24 mouse cellular contexts compared by ENCODE assay signal in the genomic region with DNA sequence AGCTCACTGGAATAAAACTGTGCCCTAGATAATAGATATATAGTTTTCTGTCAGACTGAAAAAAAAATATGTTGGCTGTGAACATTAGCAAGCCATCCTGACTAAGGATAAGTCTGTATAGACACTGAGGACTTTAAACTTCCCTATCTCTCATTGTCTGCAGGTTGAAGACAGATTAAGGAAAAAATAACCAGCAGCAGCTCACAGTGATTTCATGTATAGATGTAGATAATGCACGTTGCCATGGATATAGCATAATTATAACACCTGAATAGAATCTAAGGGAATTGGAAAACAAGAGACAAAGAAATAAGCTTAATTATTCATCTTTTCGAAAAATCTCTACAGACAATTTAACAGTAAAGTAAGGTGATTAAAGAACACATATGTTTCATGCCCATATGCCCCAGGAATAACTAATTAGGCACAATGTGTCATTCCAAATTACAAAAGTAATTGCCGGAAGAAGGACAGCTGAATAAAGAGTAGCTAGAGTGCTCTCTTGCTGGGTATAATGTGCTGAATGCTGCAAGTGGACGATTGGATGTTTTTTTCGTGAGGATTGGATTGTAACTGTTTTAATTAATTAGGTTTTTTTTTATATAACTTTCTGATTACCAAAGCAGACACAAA.
A peak's percentile ranks its signal among the peaks of the same experiment; 100 is the strongest.
DNase-seq lines count a peak whose midpoint lies in the region; ATAC-seq lines count a peak whose summit lies in the region.
"Had no signal": no experiment of that assay in that cellular context is flagged by ENCODE, and none has a peak within 500 bp of the region (broad histone marks: within the 10 kb centered on the region; RNA-seq: fewer than 3 reads in every experiment).

No protein-coding gene starts in this region.

- H3K4me3 ChIP-seq in hindbrain, embryonic 13.5 days = no peak overlapping the region
- no peak overlapping the region for H3K4me3 ChIP-seq in hindbrain, embryonic 10.5 days
- no peak overlapping the region for H3K4me3 ChIP-seq in midbrain, embryonic 15.5 days
- no peak overlapping the region for H3K4me3 ChIP-seq in midbrain, embryonic 11.5 days (ENCODE audit: low read depth, low read length)
- no peak overlapping the region for H3K4me3 ChIP-seq in hindbrain, embryonic 16.5 days (ENCODE audit: low read length)
- H3K4me3 ChIP-seq: embryonic facial prominence, embryonic 12.5 days; neural tube, embryonic 12.5 days had no signal

- DNase-seq in hindbrain, embryonic 10.5 days (ENCODE audit: low spot score) = no peak
- DNase-seq in midbrain, embryonic 11.5 days (ENCODE audit: low spot score, missing footprints) = no peak
- DNase-seq in heart, adult 9 months (ENCODE audit: low spot score in 2 of 2) = no peak
- DNase-seq in thymus, postnatal 4 days = no peak
- DNase-seq in frontal cortex, adult 2 months (ENCODE audit: extremely low spot score in 1 of 2, low spot score in 1 of 2) = no peak
- DNase-seq: adrenal gland, adult 8-10 months; cerebellum, adult 9-10 months; embryo, embryonic 11 days; gastrocnemius, postnatal 10 days; heart, postnatal 14 days; kidney, adult 9 months; kidney, postnatal 10 days; layer of hippocampus, postnatal 36 days; liver; lung, adult 2 months; lung, postnatal 14 days had no signal

- no peaks in the 10 kb centered on the region for H3K27me3 ChIP-seq in hindbrain, embryonic 13.5 days
- no peaks in the 10 kb centered on the region for H3K27me3 ChIP-seq in hindbrain, embryonic 10.5 days (ENCODE audit: insufficient read depth, poor library complexity, severe bottlenecking)
- no peaks in the 10 kb centered on the region for H3K27me3 ChIP-seq in midbrain, embryonic 15.5 days (replicated peaks)
- H3K27me3 ChIP-seq in midbrain, embryonic 11.5 days (ENCODE audit: control insufficient read depth, insufficient read depth, low read length) = no peaks in the 10 kb centered on the region
- H3K27me3 ChIP-seq in hindbrain, embryonic 16.5 days (replicated peaks; ENCODE audit: control insufficient read depth, insufficient read depth, low read length) = no peaks in the 10 kb centered on the region
- H3K27me3 ChIP-seq: embryonic facial prominence, embryonic 12.5 days; neural tube, embryonic 12.5 days had no signal

- H3K9me3 ChIP-seq in hindbrain, embryonic 13.5 days = no peaks in the 10 kb centered on the region
- H3K9me3 ChIP-seq in hindbrain, embryonic 10.5 days = no peaks in the 10 kb centered on the region
- no peaks in the 10 kb centered on the region for H3K9me3 ChIP-seq in midbrain, embryonic 15.5 days
- H3K9me3 ChIP-seq in midbrain, embryonic 11.5 days (ENCODE audit: control insufficient read depth, low read length) = no peaks in the 10 kb centered on the region
- H3K9me3 ChIP-seq in hindbrain, embryonic 16.5 days (ENCODE audit: control insufficient read depth, low read length) = no peaks in the 10 kb centered on the region
- H3K9me3 ChIP-seq: embryonic facial prominence, embryonic 12.5 days; neural tube, embryonic 12.5 days had no signal

- no peak overlapping the region for H3K4me2 ChIP-seq in hindbrain, embryonic 13.5 days
- H3K4me2 ChIP-seq in midbrain, embryonic 15.5 days = no peak overlapping the region
- no peak overlapping the region for H3K4me2 ChIP-seq in midbrain, embryonic 11.5 days
- H3K4me2 ChIP-seq in hindbrain, embryonic 16.5 days (ENCODE audit: low read length) = no peak overlapping the region
- H3K4me2 ChIP-seq: embryonic facial prominence, embryonic 12.5 days; neural tube, embryonic 12.5 days had no signal

- peak; percentile 61; the same call in 1 of the 2 replicates for ATAC-seq in hindbrain, embryonic 13.5 days (ENCODE audit: low FRiP score)
- peak; percentile 84 for ATAC-seq in midbrain, embryonic 15.5 days (replicated peaks)
- ATAC-seq in midbrain, embryonic 11.5 days (ENCODE audit: low FRiP score) = no peak
- ATAC-seq in hindbrain, embryonic 16.5 days = peak; percentile 79
- ATAC-seq: intestine, embryonic 16.5 days had no signal

- 55% methylated on average over 5 of the region's 5 CpGs for WGBS in hindbrain, embryonic 13.5 days
- 86% methylated on average over 5 of the region's 5 CpGs for WGBS in hindbrain, embryonic 10.5 days
- 45% methylated on average over 5 of the region's 5 CpGs for WGBS in midbrain, embryonic 15.5 days
- WGBS in midbrain, embryonic 11.5 days = 70% methylated on average over 5 of the region's 5 CpGs
- WGBS in hindbrain, embryonic 16.5 days = 45% methylated on average over 5 of the region's 5 CpGs

- no peak overlapping the region for H3K9ac ChIP-seq in hindbrain, embryonic 13.5 days
- no peak overlapping the region for H3K9ac ChIP-seq in midbrain, embryonic 15.5 days
- no peak overlapping the region for H3K9ac ChIP-seq in midbrain, embryonic 11.5 days (ENCODE audit: low read length)
- H3K9ac ChIP-seq in hindbrain, embryonic 16.5 days (ENCODE audit: low read depth, low read length) = no peak overlapping the region
- H3K9ac ChIP-seq: embryonic facial prominence, embryonic 12.5 days; liver, embryonic 14.5 days; neural tube, embryonic 12.5 days had no signal

- H3K36me3 ChIP-seq in hindbrain, embryonic 13.5 days = no peaks in the 10 kb centered on the region
- no peaks in the 10 kb centered on the region for H3K36me3 ChIP-seq in hindbrain, embryonic 10.5 days
- H3K36me3 ChIP-seq in midbrain, embryonic 15.5 days (replicated peaks) = no peaks in the 10 kb centered on the region
- H3K36me3 ChIP-seq in midbrain, embryonic 11.5 days (ENCODE audit: control insufficient read depth, insufficient read depth, low read length) = no peaks in the 10 kb centered on the region
- no peaks in the 10 kb centered on the region for H3K36me3 ChIP-seq in hindbrain, embryonic 16.5 days (ENCODE audit: control insufficient read depth, insufficient read depth, low read length)
- H3K36me3 ChIP-seq: embryonic facial prominence, embryonic 12.5 days; G1E; neural tube, embryonic 12.5 days had no signal

- H3K4me1 ChIP-seq in hindbrain, embryonic 13.5 days (replicated peaks) = 0 out of 2 replicates have a peak, but pooled peaks cover 2% of the 10 kb centered on the region
- H3K4me1 ChIP-seq in hindbrain, embryonic 10.5 days (replicated peaks) = no peaks in the 10 kb centered on the region
- H3K4me1 ChIP-seq in midbrain, embryonic 15.5 days = peaks cover 6% of the 10 kb centered on the region; the same call in 1 of the 2 replicates
- no peaks in the 10 kb centered on the region for H3K4me1 ChIP-seq in midbrain, embryonic 11.5 days (ENCODE audit: control insufficient read depth, insufficient read depth, low read length)
- H3K4me1 ChIP-seq in hindbrain, embryonic 16.5 days (ENCODE audit: control insufficient read depth, insufficient read depth, low read depth, low read length) = 0 out of 2 replicates have a peak, but pooled peaks cover 2% of the 10 kb centered on the region
- H3K4me1 ChIP-seq: embryonic facial prominence, embryonic 12.5 days; neural tube, embryonic 12.5 days had no signal

- H3K27ac ChIP-seq in hindbrain, embryonic 13.5 days = no peak overlapping the region
- no peak overlapping the region for H3K27ac ChIP-seq in hindbrain, embryonic 10.5 days
- no peak overlapping the region for H3K27ac ChIP-seq in midbrain, embryonic 15.5 days
- H3K27ac ChIP-seq in midbrain, embryonic 11.5 days (ENCODE audit: low read depth, low read length) = no peak overlapping the region
- H3K27ac ChIP-seq in hindbrain, embryonic 16.5 days (ENCODE audit: low read depth, low read length) = no peak overlapping the region
- H3K27ac ChIP-seq: embryonic facial prominence, embryonic 12.5 days; liver, embryonic 14.5 days; neural tube, embryonic 12.5 days had no signal
